Mouse (Mus musculus) thymus, adult 2 months (tissue): ENCODE measurements at regions not wholly inside any gene's neighbourhood (a gene's known extent, or its start where the extent isn't known, plus 50 kb on each side); places are given as distances from the start of the nearest gene placed in this dataset.

Experiments used
- CTCF ChIP-seq: fragments of 200-500 bp; IDR thresholded peaks from 2 replicates; pipeline ENCODE4 v1.5.1; 2012; ENCODE audit warnings: mild to moderate bottlenecking, control low read depth, low read length, moderate library complexity, borderline replicate concordance; ENCODE audit not compliant: control insufficient read depth, poor library complexity, insufficient read depth; ENCODE audit errors: extremely low read depth
- POLR2A ChIP-seq: fragments of 200-500 bp; IDR thresholded peaks from 2 replicates; pipeline ENCODE4 v1.6.1; 2012; ENCODE audit warnings: mild to moderate bottlenecking, low read length, control low read depth, moderate library complexity; ENCODE audit not compliant: control insufficient read depth, poor library complexity, insufficient read depth; ENCODE audit errors: extremely low read depth

GRCm38 (mm10) chr2:45178849-45179453 lies 61.8 kb upstream of the Zeb2 start:
- TF ChIP-seq CTCF, result no peak
- TF ChIP-seq POLR2A, result no peak
